Mouse (Mus musculus): ENCODE measurements around the gene 4930402H24Rik.

GRCm38 (mm10) chr2:130730746-130731145, 175.5 kb downstream of the 4930402H24Rik start:
- no peak for TF ChIP-seq CTCF (IDR thresholded peaks at IDR 0.05)
- no peak for TF ChIP-seq EP300 (IDR thresholded peaks at IDR 0.05)

Measured in lung, postnatal 0 days (tissue).